Mouse (Mus musculus) right cerebral cortex, postnatal 14 days (tissue): ENCODE measurements at regions not wholly inside any gene's neighbourhood (a gene's known extent, or its start where the extent isn't known, plus 50 kb on each side); places are given as distances from the start of the nearest gene placed in this dataset.

Experiments used
- DNase-seq: peaks from one replicate; pipeline ENCODE4 v3.0.0; 2022

GRCm38 (mm10) chr11:43952151-43952550 is 51.1 kb upstream of the Adra1b start:
- no peak for DNase-seq

GRCm38 (mm10) chr11:43958241-43958975 is 57.4 kb upstream of the Adra1b start:
- no peak for DNase-seq

- no peak for DNase-seq
These were observed 57.9 kb upstream of the Adra1b start for GRCm38 (mm10) chr11:43958976-43959315.

- DNase-seq = no peak
These were observed 59.5 kb upstream of the Adra1b start for GRCm38 (mm10) chr11:43960348-43961105.

GRCm38 (mm10) chr11:43961398-43962070 is 60.5 kb upstream of the Adra1b start:
- no peak for DNase-seq

GRCm38 (mm10) chr11:43967764-43968163 is 66.8 kb upstream of the Adra1b start:
- DNase-seq = no peak

GRCm38 (mm10) chr11:43971886-43972285 is 70.9 kb upstream of the Adra1b start:
- DNase-seq = no peak

GRCm38 (mm10) chr11:43976024-43976423 is 75.0 kb upstream of the Adra1b start:
- no peak for DNase-seq

GRCm38 (mm10) chr11:43979406-43979805 is 78.4 kb upstream of the Adra1b start:
- DNase-seq = no peak

- no peak for DNase-seq
These were observed 79.4 kb upstream of the Adra1b start for GRCm38 (mm10) chr11:43980444-43980843.

GRCm38 (mm10) chr11:43989911-43990430 is 89.0 kb upstream of the Adra1b start:
- DNase-seq = no peak

GRCm38 (mm10) chr11:43992011-43992471 is 91.0 kb upstream of the Adra1b start:
- no peak for DNase-seq

- DNase-seq = no peak
These were observed 97.2 kb upstream of the Adra1b start for GRCm38 (mm10) chr11:43998046-43998725.

- DNase-seq = no peak
These were observed 99.0 kb upstream of the Adra1b start for GRCm38 (mm10) chr11:44000056-44000455.

- no peak for DNase-seq
These were observed 101.0 kb upstream of the Adra1b start for GRCm38 (mm10) chr11:44001843-44002589.

GRCm38 (mm10) chr11:44002716-44003522 is 101.9 kb upstream of the Adra1b start:
- DNase-seq = no peak

- no peak for DNase-seq
These were observed 106.6 kb upstream of the Adra1b start for GRCm38 (mm10) chr11:44007526-44008040.

GRCm38 (mm10) chr11:44012314-44012713 is 111.3 kb upstream of the Adra1b start:
- DNase-seq = no peak

- DNase-seq = no peak
These were observed 112.8 kb upstream of the Adra1b start for GRCm38 (mm10) chr11:44013841-44014240.

GRCm38 (mm10) chr11:44021638-44022037 is 120.6 kb upstream of the Adra1b start:
- DNase-seq = no peak

GRCm38 (mm10) chr11:44027046-44027445 is 126.0 kb upstream of the Adra1b start:
- DNase-seq = no peak
